Mouse (Mus musculus): ENCODE data around the gene Gdf7.

GRCm38 (mm10) chr12:8347746-8348462 lies 46.1 kb upstream of the Gdf7 start:
- TF ChIP-seq CTCF (conservative IDR thresholded peaks at IDR 0.05; ENCODE audit: insufficient read depth, insufficient read length, low read depth, low read length), result no peak
- no peak for TF ChIP-seq POLR2A (IDR thresholded peaks at IDR 0.05; ENCODE audit: low read depth, low read length)

Data from kidney, adult 2 months (tissue).